Mouse (Mus musculus): ENCODE data around the gene Nup107. TPM values are rescaled to one million over a fixed set of nuclear protein-coding genes. Genes with fewer than 3 reads are reported as not detected.
"Not testable (repeated sequence)": the region's sequence is repeated elsewhere in the genome, so short reads cannot be mapped to it uniquely, and the experiment has no call there.

Gene Nup107
- total RNA-seq, 4 experiments from 2014 or later, result 13.3 to 21.0 (median 15.6) TPM

DNA sequence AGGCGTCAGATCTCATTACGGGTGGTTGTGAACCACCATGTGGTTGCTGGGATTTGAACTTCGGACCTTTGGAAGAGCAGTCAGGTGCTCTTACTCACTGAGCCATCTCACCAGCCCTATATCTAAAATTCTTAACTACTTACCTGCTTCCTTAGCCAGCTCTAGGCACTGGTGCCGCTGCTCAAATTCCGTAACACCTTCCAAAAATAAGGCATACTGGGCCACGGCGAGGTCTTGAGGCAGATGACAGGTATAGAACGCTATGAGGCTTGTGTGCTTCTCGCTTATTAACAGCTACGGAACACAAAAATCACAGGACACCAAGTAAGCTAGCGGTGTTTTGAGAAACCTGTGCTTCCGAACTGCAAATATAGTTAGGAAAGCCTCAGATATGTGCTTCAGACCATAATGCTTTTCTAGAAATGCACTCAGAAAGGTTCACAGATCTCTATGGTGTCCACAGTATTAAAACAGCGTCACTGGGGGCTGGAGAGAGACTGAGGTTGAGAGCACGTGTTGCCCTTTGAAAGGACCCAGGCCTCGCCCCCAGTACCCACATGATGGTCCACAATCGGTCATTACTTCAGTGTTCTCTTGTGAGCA is 28.8 kb downstream of the Nup107 start:
- DNase-seq, result no peak

- no peak for DNase-seq
Measured at GRCm38 (mm10) chr10:117762966-117763365, 29.5 kb downstream of the Nup107 start.

DNA sequence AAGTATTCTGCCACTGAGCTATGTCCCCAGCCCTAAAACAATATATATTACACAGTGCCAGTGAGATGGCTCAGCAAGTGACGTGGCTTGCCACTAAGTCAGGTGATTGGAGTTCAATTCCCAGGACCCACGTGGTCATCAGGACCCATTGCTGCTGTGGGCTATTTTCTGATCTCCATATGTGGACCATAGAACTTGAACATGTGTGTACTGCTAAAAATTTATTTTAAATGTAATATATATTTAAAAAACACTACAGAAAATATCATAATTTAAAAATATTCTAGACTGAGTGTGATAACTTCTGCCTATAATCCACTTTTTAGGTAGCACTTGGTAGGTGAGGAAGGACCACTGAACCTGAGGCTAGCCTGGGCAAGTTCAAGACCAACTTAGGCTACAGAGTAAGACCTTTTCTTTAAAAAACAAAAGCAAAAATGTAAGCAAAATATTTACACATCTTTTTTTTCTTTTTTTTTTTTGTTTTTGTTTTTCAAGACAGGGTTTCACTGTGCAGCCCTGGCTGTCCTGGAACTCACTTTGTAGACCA is 30.1 kb downstream of the Nup107 start:
- DNase-seq, result no peak

DNA sequence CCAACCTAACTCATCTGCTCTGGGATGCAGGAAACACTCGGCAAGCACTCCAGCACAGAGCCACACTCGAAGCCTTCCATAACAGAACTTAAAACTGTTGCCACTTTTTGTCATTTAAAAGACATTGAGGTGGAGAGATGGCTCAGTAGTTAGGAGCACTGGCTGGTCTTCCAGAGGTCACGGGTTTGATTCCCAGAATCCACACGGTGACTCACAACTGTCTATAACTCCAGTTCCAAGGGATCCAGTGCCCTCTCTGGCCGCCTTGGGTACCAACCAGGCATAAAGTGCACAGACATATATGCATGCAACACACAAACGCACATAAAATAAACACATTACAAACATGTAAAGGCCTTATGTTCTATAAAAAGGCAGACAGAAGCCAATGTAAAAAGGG is 31.0 kb downstream of the Nup107 start:
- no peak for DNase-seq

- no peak for DNase-seq
Measured at GRCm38 (mm10) chr10:117760831-117761335, 31.6 kb downstream of the Nup107 start.

GRCm38 (mm10) chr10:117759844-117760630 is 32.5 kb downstream of the Nup107 start:
- no peak for DNase-seq

DNA sequence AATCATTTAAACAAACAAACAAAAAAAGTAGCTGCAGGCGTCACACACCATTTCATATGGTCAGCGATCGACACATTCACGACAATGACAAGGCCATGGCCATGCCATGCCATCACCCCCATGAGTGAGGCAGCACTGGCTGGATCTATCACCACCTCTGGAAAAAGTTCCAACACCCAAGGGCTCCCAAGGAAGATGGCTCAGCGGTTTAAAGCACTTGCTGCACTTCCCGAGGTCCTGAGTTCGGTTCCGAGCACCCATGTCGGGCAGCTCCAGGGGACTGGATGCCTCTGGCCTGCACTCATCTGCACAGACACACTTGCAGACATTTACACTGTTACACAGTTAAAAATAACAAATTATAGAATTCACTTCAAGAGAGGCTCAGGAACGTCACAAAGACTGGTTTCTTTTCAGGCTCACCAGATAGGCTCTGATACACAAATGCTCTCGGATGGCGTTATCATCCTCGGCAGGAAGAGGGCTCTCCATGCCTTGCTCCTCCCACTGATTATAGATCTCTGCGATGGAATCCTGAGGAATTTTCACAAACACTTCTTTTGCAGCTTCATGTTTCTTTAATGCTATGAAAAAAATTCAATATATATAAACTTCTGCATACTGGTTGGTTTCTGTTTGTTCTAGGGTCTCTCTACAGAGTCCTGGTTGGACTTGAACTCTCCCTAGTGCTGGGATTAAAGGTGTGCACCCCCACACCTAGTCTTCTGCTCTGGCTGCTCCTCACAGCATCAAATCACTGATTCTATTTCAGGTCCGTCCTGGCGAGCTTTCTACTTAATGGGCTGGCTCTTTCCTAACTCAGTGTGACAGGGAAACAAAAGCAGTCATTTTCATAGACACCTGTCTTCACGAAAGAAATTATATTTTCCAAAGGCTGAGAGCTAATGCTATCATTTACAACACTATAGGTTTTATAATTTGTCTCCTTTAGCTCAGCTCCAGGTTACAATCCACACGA is 33.5 kb downstream of the Nup107 start:
- no peak for DNase-seq

- not testable (repeated sequence) for DNase-seq
Measured at GRCm38 (mm10) chr10:117758344-117758743, 34.2 kb downstream of the Nup107 start.

- DNase-seq, result no peak
Measured at GRCm38 (mm10) chr10:117757796-117758342, 34.6 kb downstream of the Nup107 start.

DNA sequence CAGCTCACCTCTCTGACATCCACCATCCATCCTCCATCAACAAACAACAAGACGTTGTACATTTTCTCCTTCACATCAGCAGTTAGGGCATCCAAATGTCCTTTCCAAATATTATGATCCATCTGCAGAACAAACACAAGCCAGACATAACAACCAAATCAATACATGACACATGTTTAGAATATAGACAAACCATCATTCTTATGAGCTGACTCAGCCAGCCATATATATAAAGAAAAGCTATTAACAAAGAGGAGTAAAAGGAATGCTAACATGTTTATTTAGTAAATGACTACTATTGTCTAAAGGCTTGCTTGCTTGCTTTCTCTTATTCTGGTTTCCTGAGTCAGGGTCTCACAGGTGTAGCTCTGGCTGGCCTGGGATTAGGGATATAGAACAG is 35.2 kb downstream of the Nup107 start:
- DNase-seq, result no peak

GRCm38 (mm10) chr10:117756784-117757183 is 35.7 kb downstream of the Nup107 start:
- DNase-seq, result no peak

DNA sequence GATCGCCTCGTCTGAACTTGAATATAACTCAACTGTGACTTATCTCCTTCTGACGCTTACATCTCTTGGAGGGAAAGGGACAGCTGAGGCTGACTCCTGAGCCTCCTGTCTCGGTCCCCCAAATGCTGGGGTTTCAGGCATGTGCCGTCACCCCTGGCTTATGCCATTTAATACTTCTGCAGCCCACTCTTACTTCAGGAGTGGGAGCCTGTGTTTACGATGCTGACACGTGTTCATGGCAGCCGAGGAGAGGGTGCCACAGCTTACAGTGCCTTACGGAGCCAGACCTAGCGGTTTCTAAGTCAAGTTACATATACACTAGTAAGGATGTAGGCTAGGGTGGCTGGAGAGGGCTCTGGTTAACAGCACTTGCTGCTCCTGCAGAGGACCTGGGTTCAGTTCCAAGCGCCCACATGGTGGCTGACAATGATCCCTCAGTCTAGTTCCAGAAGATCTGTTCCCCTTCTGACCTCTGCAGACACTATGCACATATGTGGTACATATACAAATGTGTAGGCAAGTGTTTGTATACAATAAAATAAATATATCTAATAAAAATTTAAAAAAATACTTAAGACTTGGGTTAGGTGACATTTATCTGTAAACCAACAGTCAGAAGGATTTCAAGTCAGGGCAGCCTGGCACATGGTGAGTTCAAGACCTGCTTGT is 36.6 kb downstream of the Nup107 start:
- DNase-seq, result no peak

- no peak for DNase-seq
Measured at GRCm38 (mm10) chr10:117755086-117755798, 37.3 kb downstream of the Nup107 start.

GRCm38 (mm10) chr10:117754609-117754940 is 37.9 kb downstream of the Nup107 start:
- DNase-seq, result no peak

DNA sequence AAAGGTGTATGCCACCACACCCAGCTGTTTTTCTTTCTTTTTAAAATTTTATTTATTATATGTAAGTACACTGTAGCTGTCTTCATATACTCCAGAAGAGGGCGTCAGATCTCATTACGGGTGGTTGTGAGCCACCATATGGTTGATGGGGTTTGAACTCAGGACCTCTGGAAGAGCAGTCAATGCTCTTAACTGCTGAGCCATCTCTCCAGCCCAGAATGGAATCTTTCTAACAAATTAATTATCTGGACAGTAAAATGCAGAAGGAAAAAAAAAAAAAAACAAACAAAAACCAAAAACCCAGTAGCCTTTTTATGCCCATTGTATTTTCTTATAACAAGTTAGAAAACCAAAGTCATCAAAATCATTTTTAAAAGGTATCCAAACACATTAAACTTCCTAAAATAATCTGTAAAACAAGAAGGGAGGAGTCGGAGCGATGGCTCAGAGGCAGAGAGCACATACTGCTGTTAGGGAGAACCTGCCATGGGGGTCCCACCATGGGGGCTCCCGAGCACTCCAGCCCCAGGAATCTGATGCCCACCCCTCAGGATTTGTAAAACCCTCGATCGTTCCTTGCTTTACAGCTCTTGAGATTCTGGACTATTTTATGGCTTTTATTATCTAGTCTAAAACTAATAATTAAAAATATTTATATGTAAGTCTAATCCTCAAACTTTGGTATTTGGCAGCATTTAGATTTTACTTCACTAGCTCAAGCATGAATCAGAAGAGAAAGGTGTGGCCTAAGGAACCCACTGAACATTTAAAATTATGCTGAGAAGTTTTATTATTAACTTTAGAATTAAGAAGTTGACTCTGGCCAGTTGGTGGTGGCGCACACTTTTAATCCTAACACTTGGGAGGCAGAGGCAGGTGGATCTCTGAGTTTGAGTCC is 38.5 kb downstream of the Nup107 start:
- DNase-seq, result no peak

GRCm38 (mm10) chr10:117752851-117753647 is 39.5 kb downstream of the Nup107 start:
- no peak for DNase-seq

DNA sequence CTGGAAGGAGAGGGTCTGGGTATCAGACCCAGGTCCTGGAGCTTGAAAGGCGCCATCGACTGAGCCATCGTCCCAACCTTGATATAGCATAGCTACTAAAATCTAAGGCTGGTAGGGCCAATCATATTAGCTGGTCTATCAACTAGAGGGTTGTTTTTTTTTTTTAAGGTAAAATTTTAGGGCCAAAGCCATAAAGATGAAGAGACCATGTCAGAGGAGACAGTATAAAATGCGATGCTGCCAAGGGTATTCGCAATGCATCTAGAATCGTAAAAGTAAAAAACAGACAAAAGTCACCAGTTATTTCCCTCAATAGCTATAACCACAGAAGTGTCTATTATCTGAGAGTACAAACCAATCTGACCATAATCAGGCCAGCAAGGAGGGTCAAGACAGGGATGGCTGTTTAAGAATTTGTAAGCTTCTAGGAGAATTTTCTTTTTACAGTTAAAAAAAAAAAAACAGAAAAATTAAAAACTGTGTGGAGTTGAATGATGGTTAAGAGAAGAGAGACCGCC is 40.1 kb downstream of the Nup107 start:
- no peak for DNase-seq

- no peak for DNase-seq
Measured at GRCm38 (mm10) chr10:117751744-117752143, 40.8 kb downstream of the Nup107 start.

DNA sequence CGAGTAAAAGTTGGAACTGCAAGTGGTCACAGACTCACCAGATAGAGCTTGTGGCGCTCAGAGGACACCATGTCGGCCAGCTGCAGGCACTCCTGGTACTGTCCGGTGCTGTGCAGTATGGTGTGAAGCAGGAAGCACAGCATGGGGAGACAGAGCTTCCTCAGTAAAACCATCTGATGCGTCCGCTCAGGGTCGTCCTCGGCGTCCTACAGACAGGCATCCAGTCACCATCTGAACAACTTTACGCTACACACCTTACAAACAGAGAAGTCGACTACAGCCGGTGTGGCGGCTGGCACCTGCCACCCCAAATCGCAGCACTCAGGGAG is 41.3 kb downstream of the Nup107 start:
- no peak for DNase-seq
